Mouse (Mus musculus) small intestine, adult 2 months (tissue): ENCODE data around the gene Exoc8. TPM values are rescaled to one million over a fixed set of nuclear protein-coding genes. Genes with fewer than 3 reads are reported as not detected.

Experiments
- H3K27ac ChIP-seq: fragments of 200-500 bp; 2 replicates; pipeline ENCODE4 v1.5.1; 2012; ENCODE audit warnings: low read depth, low read length, control low read depth, inconsistent platforms; ENCODE audit not compliant: insufficient read depth
- H3K27me3 ChIP-seq: fragments of 200-500 bp; 2 replicates; pipeline ENCODE4 v1.6.1; 2012; ENCODE audit warnings: mild to moderate bottlenecking, moderate library complexity, low read length, inconsistent platforms; ENCODE audit not compliant: control insufficient read depth, insufficient read depth
- H3K36me3 ChIP-seq: fragments of 200-500 bp; 2 replicates; pipeline ENCODE4 v1.6.1; 2012; ENCODE audit warnings: mild to moderate bottlenecking, low read length, control low read depth, inconsistent platforms; ENCODE audit not compliant: control insufficient read depth, insufficient read depth
- H3K4me1 ChIP-seq: fragments of 200-500 bp; 2 replicates; pipeline ENCODE4 v1.6.1; 2012; ENCODE audit warnings: low read length, inconsistent platforms, mixed read lengths; ENCODE audit not compliant: control insufficient read depth, insufficient read depth, insufficient read length
- H3K4me3 ChIP-seq: fragments of 200-500 bp; 2 replicates; pipeline ENCODE4 v1.5.1; 2012; ENCODE audit warnings: low read depth, mild to moderate bottlenecking, control low read depth, inconsistent platforms, low read length, moderate library complexity
- CTCF ChIP-seq: fragments of 200-500 bp; IDR thresholded peaks from 2 replicates; pipeline ENCODE4 v1.5.1; 2012; ENCODE audit warnings: low read depth, mild to moderate bottlenecking, control low read depth, inconsistent platforms, low read length, moderate library complexity, mixed read lengths; ENCODE audit not compliant: insufficient replicate concordance, insufficient read length; ENCODE audit errors: extremely low read depth
- POLR2A ChIP-seq: fragments of 200-500 bp; IDR thresholded peaks from 2 replicates; pipeline ENCODE4 v1.6.1; 2012; ENCODE audit warnings: low read depth, mild to moderate bottlenecking, control low read depth, inconsistent platforms, low read length, moderate library complexity
- WGBS: fragments of 180-500 bp; shearing (Covaris S2); methylation state at CpG from one replicate; pipeline ENCODE4 v1.1.7; 2018; 5-methylcytosine and 5-hydroxymethylcytosine counted together
- polyA plus RNA-seq: library from polyadenylated mRNA; depleted of rRNA; stranded (reverse); fragments of >200 nt; gene quantifications from 2 replicates; pipeline ENCODE4 v1.2.3, GENCODE M21; 2012

Gene Exoc8
- polyA plus RNA-seq, 1 experiment = 9.1 TPM

DNA sequence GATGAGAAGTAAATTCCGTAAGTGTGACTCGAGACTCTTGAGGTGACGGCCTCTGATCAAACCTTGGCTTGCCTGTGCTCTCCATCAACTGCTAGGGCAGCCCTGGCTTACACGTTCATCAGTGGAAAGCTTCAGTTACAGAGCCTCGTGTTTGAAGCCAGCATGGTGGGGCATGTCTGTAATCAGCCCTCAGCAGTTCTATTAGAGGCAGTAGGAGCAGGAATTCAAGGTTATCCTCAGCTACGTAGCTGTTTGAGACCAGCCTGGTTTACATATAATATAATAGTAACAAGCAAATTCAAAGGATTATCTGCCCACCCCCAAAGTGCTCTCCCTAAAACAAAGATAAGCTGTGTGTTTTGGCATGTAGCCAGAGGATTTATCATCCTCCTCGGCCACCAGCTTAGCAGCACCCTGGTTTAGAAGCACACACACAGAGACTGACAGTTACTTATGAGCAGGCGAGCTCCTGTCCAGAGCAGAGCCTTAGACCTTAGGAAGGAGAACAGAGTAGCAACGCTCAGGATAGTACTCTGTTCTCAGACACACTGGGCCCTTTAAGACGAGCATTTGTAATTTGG, 18.5 kb downstream of the Exoc8 start:
- Histone ChIP-seq H3K27me3 (no peaks in the 10 kb centered on the region), H3K36me3 (peaks cover 71% of the 10 kb centered on the region), H3K4me3 (no peak overlapping the region), H3K4me1 (no peaks in the 10 kb centered on the region), H3K27ac (no peak overlapping the region)
- TF ChIP-seq POLR2A (no peak), CTCF (no peak)
- WGBS = 68% methylated on average over 10 of the region's 10 CpGs

DNA sequence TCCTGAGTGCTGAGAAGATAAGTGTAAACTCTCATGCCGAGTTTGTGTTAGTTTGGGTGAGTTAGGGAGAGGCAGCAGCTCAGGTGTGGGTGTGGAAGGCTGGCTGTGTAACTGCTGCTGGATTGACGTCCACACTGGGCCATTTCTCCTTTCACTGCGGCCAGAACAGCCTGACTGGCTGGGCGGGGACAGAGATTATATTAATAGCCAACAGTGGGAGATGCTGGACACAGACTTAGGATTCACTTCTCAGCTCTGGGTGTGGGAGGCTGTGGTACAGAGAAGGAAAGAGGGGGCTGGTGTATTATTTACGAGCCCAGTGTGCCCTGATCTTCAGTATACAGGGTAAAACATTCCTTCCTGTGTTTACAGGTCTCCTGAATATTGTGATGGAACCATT, 19.4 kb downstream of the Exoc8 start:
- no peaks in the 10 kb centered on the region for H3K4me1 ChIP-seq
- H3K27me3 ChIP-seq = no peaks in the 10 kb centered on the region
- no peak for TF ChIP-seq POLR2A
- TF ChIP-seq CTCF = no peak
- H3K4me3 ChIP-seq = no peak overlapping the region
- peaks cover 70% of the 10 kb centered on the region for H3K36me3 ChIP-seq
- 80% methylated on average over 5 of the region's 5 CpGs for WGBS
- H3K27ac ChIP-seq = no peak overlapping the region

DNA sequence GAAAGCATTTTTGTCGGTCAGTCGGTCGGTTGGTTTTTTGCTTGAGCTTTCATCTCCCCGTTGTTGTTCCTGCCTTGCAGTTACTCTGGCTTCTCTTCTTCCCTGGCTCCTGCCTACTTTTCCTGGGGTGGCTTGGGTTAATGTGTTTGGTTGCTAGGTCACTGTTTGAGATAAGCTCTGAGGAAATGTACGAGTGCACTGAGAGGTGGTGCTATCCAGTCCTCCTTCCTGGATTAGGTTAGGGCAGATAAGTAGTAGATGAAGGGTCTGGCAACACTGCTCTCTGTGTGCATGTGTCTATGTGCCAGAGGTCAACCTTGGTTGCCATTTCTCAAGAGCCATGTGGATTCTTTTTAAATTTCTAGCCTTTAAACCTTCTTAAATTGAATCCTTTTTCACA, 24.8 kb downstream of the Exoc8 start:
- Histone ChIP-seq H3K27me3 (no peaks in the 10 kb centered on the region), H3K27ac (no peak overlapping the region), H3K36me3 (peaks cover 43% of the 10 kb centered on the region), H3K4me1 (no peaks in the 10 kb centered on the region), H3K4me3 (no peak overlapping the region)
- WGBS = 55% methylated on average over 5 of the region's 5 CpGs
- TF ChIP-seq CTCF = no peak

DNA sequence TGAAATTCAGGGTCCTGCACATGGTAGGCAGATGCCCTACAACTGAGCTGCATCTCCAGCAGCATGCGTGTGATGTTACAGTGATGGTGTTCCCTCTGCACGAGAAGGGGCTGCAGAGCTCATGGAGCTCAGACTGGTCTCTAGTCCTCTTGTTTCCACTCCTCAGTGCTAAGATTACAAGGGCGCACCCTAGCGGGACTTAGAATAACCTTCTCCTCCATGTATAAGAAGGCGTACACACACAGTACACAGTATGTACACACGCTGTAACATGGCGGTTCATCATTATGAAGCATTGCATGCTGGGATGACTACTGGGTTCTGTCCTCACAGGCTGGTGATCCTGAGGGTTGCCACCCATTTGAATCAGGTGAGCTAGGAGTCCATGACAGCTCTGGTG, 25.4 kb downstream of the Exoc8 start:
- peaks cover 38% of the 10 kb centered on the region for H3K36me3 ChIP-seq
- no peak overlapping the region for H3K4me3 ChIP-seq
- H3K27me3 ChIP-seq = no peaks in the 10 kb centered on the region
- TF ChIP-seq POLR2A (no peak), CTCF (no peak)
- H3K27ac ChIP-seq = no peak overlapping the region
- no peaks in the 10 kb centered on the region for H3K4me1 ChIP-seq
- 94% methylated on average over 7 of the region's 7 CpGs for WGBS

DNA sequence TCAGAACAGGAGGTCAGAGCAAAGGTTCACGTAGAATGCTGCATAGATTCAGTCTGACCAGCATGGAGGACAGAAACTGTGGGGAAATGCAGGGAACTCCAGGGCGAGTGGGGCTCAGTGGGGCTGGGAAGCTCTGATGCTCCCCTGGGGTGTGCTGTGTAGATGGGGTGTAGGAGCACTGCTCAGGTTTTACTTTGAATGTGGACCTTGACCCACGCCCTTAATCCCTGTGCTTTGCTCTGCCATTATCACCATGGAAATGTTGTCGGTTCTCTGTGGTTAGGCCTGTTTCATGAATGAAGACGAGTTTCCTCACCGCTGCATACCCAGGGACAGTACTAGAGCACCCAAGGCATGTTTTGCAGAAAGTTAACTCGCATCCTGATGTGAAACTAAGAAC, 26.0 kb downstream of the Exoc8 start:
- no peak for TF ChIP-seq POLR2A
- TF ChIP-seq CTCF = no peak
- peaks cover 32% of the 10 kb centered on the region for H3K36me3 ChIP-seq
- H3K4me3 ChIP-seq = no peak overlapping the region
- H3K27me3 ChIP-seq = no peaks in the 10 kb centered on the region
- 82% methylated on average over 7 of the region's 7 CpGs for WGBS
- H3K4me1 ChIP-seq = no peaks in the 10 kb centered on the region
- no peak overlapping the region for H3K27ac ChIP-seq

DNA sequence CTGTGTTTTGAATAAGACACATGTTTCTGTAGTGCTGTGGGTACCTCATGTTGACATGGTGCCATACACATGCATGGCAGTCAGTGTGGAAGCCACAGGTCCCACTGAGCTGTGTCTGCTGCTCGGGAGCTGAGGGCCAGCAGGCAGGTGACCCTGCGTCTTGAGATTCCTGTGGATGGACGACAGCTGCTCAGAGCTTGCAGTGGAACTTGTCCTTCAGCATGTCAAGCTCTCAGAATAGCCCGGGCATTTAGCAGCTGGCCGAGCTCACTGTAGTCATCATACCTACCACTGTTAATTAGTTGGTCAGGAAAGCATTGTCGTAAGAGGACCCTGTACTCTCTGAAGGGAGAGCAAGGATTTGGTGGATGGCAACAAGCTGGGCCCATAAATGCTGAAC, 27.8 kb downstream of the Exoc8 start:
- Histone ChIP-seq H3K27ac (no peak overlapping the region), H3K36me3 (peaks cover 24% of the 10 kb centered on the region), H3K4me3 (no peak overlapping the region), H3K27me3 (no peaks in the 10 kb centered on the region), H3K4me1 (no peaks in the 10 kb centered on the region)
- no peak for TF ChIP-seq POLR2A
- TF ChIP-seq CTCF = no peak
- WGBS = 86% methylated on average over 6 of the region's 6 CpGs

DNA sequence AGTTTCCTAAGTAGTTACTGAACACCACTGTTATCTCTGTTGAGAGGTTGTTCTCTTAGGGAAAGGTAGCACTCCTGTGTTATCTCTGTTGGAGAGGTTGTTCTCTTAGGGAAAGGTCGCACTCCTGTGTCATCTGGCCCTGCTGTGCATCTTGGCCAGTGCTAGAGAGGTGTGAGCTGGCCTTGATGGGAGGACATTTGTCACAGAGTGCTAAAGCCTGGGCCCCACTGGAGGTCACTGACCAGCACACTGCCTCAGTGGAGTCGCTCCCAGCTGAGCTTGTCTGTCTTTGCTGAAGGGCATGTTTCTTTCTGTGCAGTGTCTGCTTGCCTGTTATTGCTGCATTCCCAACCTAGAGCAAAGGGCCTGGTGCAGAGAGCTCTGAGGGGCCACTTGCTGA, 30.4 kb downstream of the Exoc8 start:
- peaks cover 9% of the 10 kb centered on the region; the same call in 1 of the 2 replicates for H3K36me3 ChIP-seq
- H3K27ac ChIP-seq = no peak overlapping the region
- H3K4me1 ChIP-seq = peaks cover 4% of the 10 kb centered on the region; the same call in 1 of the 2 replicates
- WGBS = 71% methylated on average over 2 of the region's 2 CpGs
- TF ChIP-seq POLR2A (no peak), CTCF (no peak)
- H3K27me3 ChIP-seq = no peaks in the 10 kb centered on the region
- H3K4me3 ChIP-seq = no peak overlapping the region
